Mouse (Mus musculus) megakaryocyte, embryonic 14.5 days (primary cell): Measurements from ENCODE around the gene Ehd2.

Experiments used
- FLI1 ChIP-seq: IDR thresholded peaks from 2 replicates; pipeline ENCODE4 v1.6.1; 2012; ENCODE audit warnings: low read length, inconsistent platforms, mixed read lengths
- GATA1 ChIP-seq: IDR thresholded peaks from 3 replicates; pipeline ENCODE4 v1.6.1; 2012; ENCODE audit warnings: mixed read lengths, low read length, inconsistent platforms, borderline replicate concordance

DNA sequence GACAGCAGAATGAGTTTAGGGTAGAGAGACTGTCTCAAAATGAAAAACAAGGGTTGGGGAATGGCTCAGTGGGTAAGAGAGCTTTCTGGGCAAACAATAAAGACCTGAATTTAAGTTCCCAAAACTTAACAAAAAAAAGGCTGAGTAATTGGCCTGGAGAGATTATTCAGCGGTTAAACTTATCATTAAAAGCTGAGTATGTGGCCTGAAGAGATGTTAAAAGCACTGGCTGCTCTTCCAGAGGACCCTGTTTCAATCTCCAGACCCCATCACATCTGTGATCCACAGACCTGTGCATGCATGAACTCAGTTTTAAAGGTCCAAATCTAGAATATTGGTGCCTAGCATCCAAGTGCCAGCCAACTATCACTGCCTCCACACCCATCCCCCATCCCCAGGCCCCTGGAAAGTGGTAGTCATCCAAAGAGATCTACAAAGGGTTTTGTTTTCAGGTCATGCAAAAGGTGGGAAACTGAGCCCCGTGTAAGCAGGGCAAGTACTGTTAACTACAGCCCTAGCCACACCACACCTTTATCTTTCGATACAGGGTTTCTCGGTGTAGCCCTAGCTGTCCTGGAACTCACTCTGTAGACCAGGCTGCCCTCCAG lies 19.6 kb downstream of the Ehd2 start:
- TF ChIP-seq GATA1 (no peak), FLI1 (no peak)
